Mouse (Mus musculus): ENCODE measurements at regions not wholly inside any gene's neighbourhood (a gene's known extent, or its start where the extent isn't known, plus 50 kb on each side); places are given as distances from the start of the nearest gene placed in this dataset.

GRCm38 (mm10) chr11:114571144-114571869, 97.0 kb upstream of the Rpl38 start:
- Histone ChIP-seq H3K4me3 (no peak overlapping the region), H3K4me2 (replicated peaks) (no peak overlapping the region), H3K36me3 (no peaks in the 10 kb centered on the region), H3K9me3 (peaks cover 17% of the 10 kb centered on the region; the same call in 1 of the 2 replicates), H3K27me3 (peaks cover 19% of the 10 kb centered on the region), H3K9ac (replicated peaks) (no peak overlapping the region), H3K27ac (replicated peaks) (no peak overlapping the region), H3K4me1 (peaks cover 22% of the 10 kb centered on the region)
- 46% methylated on average over 20 of the region's 20 CpGs for WGBS
- no peak for ATAC-seq (ENCODE audit: low FRiP score, low read depth)

GRCm38 (mm10) chr11:114570076-114570475, 98.2 kb upstream of the Rpl38 start:
- no peak for ATAC-seq (ENCODE audit: low FRiP score, low read depth)
- Histone ChIP-seq H3K4me1 (peaks cover 22% of the 10 kb centered on the region), H3K27me3 (peaks cover 19% of the 10 kb centered on the region), H3K9ac (replicated peaks) (no peak overlapping the region), H3K9me3 (peaks cover 6% of the 10 kb centered on the region; the same call in 1 of the 2 replicates), H3K4me2 (replicated peaks) (no peak overlapping the region), H3K4me3 (no peak overlapping the region), H3K36me3 (no peaks in the 10 kb centered on the region), H3K27ac (replicated peaks) (no peak overlapping the region)
- 90% methylated on average over 5 of the region's 5 CpGs for WGBS

- Histone ChIP-seq H3K4me3 (no peak overlapping the region), H3K9me3 (0 out of 2 replicates have a peak, but pooled peaks cover 10% of the 10 kb centered on the region), H3K9ac (replicated peaks) (no peak overlapping the region), H3K4me1 (peaks cover 22% of the 10 kb centered on the region), H3K36me3 (no peaks in the 10 kb centered on the region), H3K27ac (replicated peaks) (0 out of 2 replicates have a peak overlapping the region, but pooled peaks have one; percentile 30), H3K27me3 (peaks cover 22% of the 10 kb centered on the region), H3K4me2 (replicated peaks) (peak overlapping the region; percentile 34)
- WGBS = 7% methylated on average over 21 of the region's 21 CpGs
- no peak for ATAC-seq (ENCODE audit: low FRiP score, low read depth)
Measured at GRCm38 (mm10) chr11:114567814-114568800, 100.2 kb upstream of the Rpl38 start.

- WGBS = 6% methylated on average over 20 of the region's 20 CpGs
- Histone ChIP-seq H3K9ac (replicated peaks) (no peak overlapping the region), H3K9me3 (0 out of 2 replicates have a peak, but pooled peaks cover 10% of the 10 kb centered on the region), H3K27ac (replicated peaks) (0 out of 2 replicates have a peak overlapping the region, but pooled peaks have one; percentile 17), H3K4me1 (peaks cover 22% of the 10 kb centered on the region), H3K27me3 (peaks cover 22% of the 10 kb centered on the region), H3K4me3 (no peak overlapping the region), H3K36me3 (no peaks in the 10 kb centered on the region), H3K4me2 (replicated peaks) (peak overlapping the region; percentile 34)
- peak; percentile 41; the same call in 1 of the 2 replicates for ATAC-seq (ENCODE audit: low FRiP score, low read depth)
Measured at GRCm38 (mm10) chr11:114567045-114567780, 101.1 kb upstream of the Rpl38 start.

GRCm38 (mm10) chr11:114564949-114565348, 103.4 kb upstream of the Rpl38 start:
- Histone ChIP-seq H3K27ac (replicated peaks) (no peak overlapping the region), H3K9ac (replicated peaks) (no peak overlapping the region), H3K4me1 (peaks cover 29% of the 10 kb centered on the region), H3K4me2 (replicated peaks) (no peak overlapping the region), H3K36me3 (no peaks in the 10 kb centered on the region), H3K9me3 (0 out of 2 replicates have a peak, but pooled peaks cover 7% of the 10 kb centered on the region), H3K4me3 (no peak overlapping the region), H3K27me3 (peaks cover 35% of the 10 kb centered on the region)
- ATAC-seq (ENCODE audit: low FRiP score, low read depth) = no peak
- 92% methylated on average over 2 of the region's 2 CpGs for WGBS

- 86% methylated on average over 9 of the region's 9 CpGs for WGBS
- Histone ChIP-seq H3K9ac (replicated peaks) (no peak overlapping the region), H3K27me3 (peaks cover 24% of the 10 kb centered on the region), H3K9me3 (0 out of 2 replicates have a peak, but pooled peaks cover 7% of the 10 kb centered on the region), H3K36me3 (no peaks in the 10 kb centered on the region), H3K4me3 (no peak overlapping the region), H3K4me2 (replicated peaks) (no peak overlapping the region), H3K4me1 (peaks cover 25% of the 10 kb centered on the region), H3K27ac (replicated peaks) (no peak overlapping the region)
- ATAC-seq (ENCODE audit: low FRiP score, low read depth) = no peak
Measured at GRCm38 (mm10) chr11:114563172-114563571, 105.2 kb upstream of the Rpl38 start.

- no peak for ATAC-seq (ENCODE audit: low FRiP score, low read depth)
Measured at GRCm38 (mm10) chr11:114554576-114554975, 113.7 kb upstream of the Rpl38 start.

GRCm38 (mm10) chr11:114553992-114554391, 114.3 kb upstream of the Rpl38 start:
- no peaks in the 10 kb centered on the region for H3K27me3 ChIP-seq
- H3K9ac ChIP-seq (replicated peaks) = no peak overlapping the region
- H3K4me3 ChIP-seq = no peak overlapping the region
- no peak overlapping the region for H3K4me2 ChIP-seq (replicated peaks)
- WGBS = 73% methylated on average over 13 of the region's 13 CpGs
- H3K4me1 ChIP-seq = peaks cover 4% of the 10 kb centered on the region; the same call in 1 of the 2 replicates
- no peak overlapping the region for H3K27ac ChIP-seq (replicated peaks)
- no peaks in the 10 kb centered on the region for H3K36me3 ChIP-seq
- no peaks in the 10 kb centered on the region for H3K9me3 ChIP-seq
- no peak for ATAC-seq (ENCODE audit: low FRiP score, low read depth)

More at GRCm38 (mm10) chr11:114554576-114554975, 113.7 kb upstream of the Rpl38 start:
- Histone ChIP-seq H3K27me3 (no peaks in the 10 kb centered on the region), H3K27ac (replicated peaks) (no peak overlapping the region), H3K36me3 (no peaks in the 10 kb centered on the region), H3K9ac (replicated peaks) (no peak overlapping the region), H3K4me2 (replicated peaks) (no peak overlapping the region), H3K4me1 (peaks cover 4% of the 10 kb centered on the region), H3K9me3 (no peaks in the 10 kb centered on the region), H3K4me3 (no peak overlapping the region)
- 61% methylated on average over 5 of the region's 5 CpGs for WGBS

GRCm38 (mm10) chr11:114552176-114552575, 116.1 kb upstream of the Rpl38 start:
- H3K9me3 ChIP-seq = no peaks in the 10 kb centered on the region
- no peak overlapping the region for H3K27ac ChIP-seq (replicated peaks)
- no peak overlapping the region for H3K4me3 ChIP-seq
- H3K9ac ChIP-seq (replicated peaks) = no peak overlapping the region
- H3K36me3 ChIP-seq = no peaks in the 10 kb centered on the region
- peaks cover 4% of the 10 kb centered on the region; the same call in 1 of the 2 replicates for H3K4me1 ChIP-seq
- ATAC-seq (ENCODE audit: low FRiP score, low read depth) = no peak
- H3K27me3 ChIP-seq = no peaks in the 10 kb centered on the region
- no peak overlapping the region for H3K4me2 ChIP-seq (replicated peaks)
- 83% methylated on average over 7 of the region's 7 CpGs for WGBS

- no peaks in the 10 kb centered on the region for H3K36me3 ChIP-seq
- H3K27ac ChIP-seq (replicated peaks) = no peak overlapping the region
- H3K4me3 ChIP-seq = no peak overlapping the region
- no peak for ATAC-seq (ENCODE audit: low FRiP score, low read depth)
- H3K27me3 ChIP-seq = no peaks in the 10 kb centered on the region
- WGBS = 93% methylated on average over 4 of the region's 4 CpGs
- H3K9ac ChIP-seq (replicated peaks) = no peak overlapping the region
- no peaks in the 10 kb centered on the region for H3K9me3 ChIP-seq
- peaks cover 4% of the 10 kb centered on the region; the same call in 1 of the 2 replicates for H3K4me1 ChIP-seq
- H3K4me2 ChIP-seq (replicated peaks) = no peak overlapping the region
Measured at GRCm38 (mm10) chr11:114551262-114551661, 117.1 kb upstream of the Rpl38 start.

GRCm38 (mm10) chr11:114548658-114549057, 119.7 kb upstream of the Rpl38 start:
- Histone ChIP-seq H3K4me1 (peaks cover 14% of the 10 kb centered on the region), H3K9me3 (no peaks in the 10 kb centered on the region), H3K27me3 (no peaks in the 10 kb centered on the region), H3K27ac (replicated peaks) (no peak overlapping the region), H3K9ac (replicated peaks) (no peak overlapping the region), H3K4me3 (no peak overlapping the region), H3K36me3 (no peaks in the 10 kb centered on the region), H3K4me2 (replicated peaks) (no peak overlapping the region)
- WGBS = 76% methylated on average over 5 of the region's 5 CpGs
- no peak for ATAC-seq (ENCODE audit: low FRiP score, low read depth)
